Mouse (Mus musculus): ENCODE data around the gene Rnf20.
A peak's percentile ranks its signal among the peaks of the same experiment; 100 is the strongest.

Gene Rnf20

DNA sequence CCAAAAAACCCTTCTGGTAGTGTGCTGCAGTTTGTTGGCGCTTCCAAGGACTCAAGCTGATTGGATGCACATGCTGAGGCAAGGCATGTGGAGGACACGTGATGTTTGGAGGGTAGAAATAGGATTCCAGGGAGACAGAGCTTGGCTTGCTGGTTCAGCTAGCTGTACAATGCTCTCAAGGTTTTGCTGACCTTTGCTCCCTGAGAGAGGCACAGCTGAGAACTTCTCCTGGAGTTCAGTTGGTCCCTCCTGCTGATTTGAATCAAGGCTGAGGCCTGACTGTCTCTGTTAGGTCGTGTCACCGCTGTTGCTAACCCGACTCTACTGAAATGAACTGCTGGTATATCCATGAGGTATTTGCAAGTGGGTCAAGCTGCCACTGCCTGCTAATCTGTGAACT is 2.9 kb upstream of the Rnf20 start:
- TF ChIP-seq NANOG (IDR thresholded peaks at IDR 0.05; ENCODE audit: borderline replicate concordance, low read length) (no peak), POU5F1 (IDR thresholded peaks at IDR 0.05; ENCODE audit: borderline replicate concordance, low read length) (no peak), CTCF (conservative IDR thresholded peaks at IDR 0.05; ENCODE audit: low read length) (no peak)
- H3K27me3 ChIP-seq (ENCODE audit: insufficient read depth, low read length), result no peaks in the 10 kb centered on the region
- H3K9me3 ChIP-seq (ENCODE audit: low read length), result no peaks in the 10 kb centered on the region
- peaks cover 9% of the 10 kb centered on the region; the same call in 1 of the 2 replicates for H3K4me1 ChIP-seq (replicated peaks; ENCODE audit: low read depth, low read length)
- H3K4me3 ChIP-seq (replicated peaks; ENCODE audit: low read length), result no peak overlapping the region
- H3K36me3 ChIP-seq (ENCODE audit: insufficient read depth, low read length), result peaks cover 6% of the 10 kb centered on the region

DNA sequence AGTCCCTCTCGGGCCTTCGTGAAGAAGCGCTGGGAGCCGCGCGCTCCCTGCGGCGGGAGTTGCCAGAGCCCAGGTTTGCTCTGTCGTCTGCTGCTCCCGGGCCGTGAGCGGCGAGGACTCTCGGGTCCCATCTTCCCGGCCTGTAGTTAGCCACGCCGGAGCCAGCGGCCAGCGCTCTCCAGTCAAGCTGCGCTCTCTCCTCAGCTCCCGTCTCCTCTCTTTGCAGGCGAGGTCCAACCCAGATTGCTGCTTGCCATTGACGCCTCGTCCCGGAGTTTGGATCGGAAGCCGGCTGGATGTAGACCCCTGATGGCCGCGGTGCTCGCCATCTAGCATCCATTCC is 304 bp downstream of the Rnf20 start:
- Histone ChIP-seq H3K4me3 (replicated peaks; ENCODE audit: low read length) (peak overlapping the region; percentile 97), H3K27me3 (ENCODE audit: insufficient read depth, low read length) (no peaks in the 10 kb centered on the region), H3K4me1 (replicated peaks; ENCODE audit: low read depth, low read length) (peaks cover 9% of the 10 kb centered on the region; the same call in 1 of the 2 replicates), H3K36me3 (ENCODE audit: insufficient read depth, low read length) (peaks cover 38% of the 10 kb centered on the region), H3K9me3 (ENCODE audit: low read length) (no peaks in the 10 kb centered on the region)
- TF ChIP-seq POU5F1 (IDR thresholded peaks at IDR 0.05; ENCODE audit: borderline replicate concordance, low read length) (no peak), CTCF (conservative IDR thresholded peaks at IDR 0.05; ENCODE audit: low read length) (no peak), NANOG (IDR thresholded peaks at IDR 0.05; ENCODE audit: borderline replicate concordance, low read length) (no peak)

DNA sequence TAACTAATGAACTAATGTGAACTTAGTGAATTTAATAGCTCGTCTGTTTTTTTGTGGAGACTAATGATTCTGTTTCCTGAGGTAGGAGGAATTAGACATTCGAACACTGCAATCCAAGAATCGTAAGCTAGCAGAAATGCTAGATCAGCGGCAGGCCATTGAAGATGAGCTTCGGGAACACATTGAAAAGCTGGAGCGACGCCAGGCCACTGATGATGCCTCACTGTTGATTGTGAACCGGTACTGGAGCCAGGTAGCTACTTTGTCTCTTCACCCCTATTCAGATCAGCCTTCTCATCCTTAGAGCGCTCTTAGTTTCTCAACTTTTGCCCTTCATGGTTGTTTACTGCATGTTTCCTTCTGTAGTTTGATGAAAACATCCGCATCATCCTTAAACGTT is 6.0 kb downstream of the Rnf20 start:
- Histone ChIP-seq H3K9me3 (ENCODE audit: low read length) (no peaks in the 10 kb centered on the region), H3K4me3 (replicated peaks; ENCODE audit: low read length) (no peak overlapping the region), H3K4me1 (replicated peaks; ENCODE audit: low read depth, low read length) (peaks cover 4% of the 10 kb centered on the region; the same call in 1 of the 2 replicates), H3K36me3 (ENCODE audit: insufficient read depth, low read length) (peaks cover 79% of the 10 kb centered on the region), H3K27me3 (ENCODE audit: insufficient read depth, low read length) (no peaks in the 10 kb centered on the region)
- TF ChIP-seq CTCF (conservative IDR thresholded peaks at IDR 0.05; ENCODE audit: low read length), result no peak
- no peak for TF ChIP-seq NANOG (IDR thresholded peaks at IDR 0.05; ENCODE audit: borderline replicate concordance, low read length)
- TF ChIP-seq POU5F1 (IDR thresholded peaks at IDR 0.05; ENCODE audit: borderline replicate concordance, low read length), result no peak

DNA sequence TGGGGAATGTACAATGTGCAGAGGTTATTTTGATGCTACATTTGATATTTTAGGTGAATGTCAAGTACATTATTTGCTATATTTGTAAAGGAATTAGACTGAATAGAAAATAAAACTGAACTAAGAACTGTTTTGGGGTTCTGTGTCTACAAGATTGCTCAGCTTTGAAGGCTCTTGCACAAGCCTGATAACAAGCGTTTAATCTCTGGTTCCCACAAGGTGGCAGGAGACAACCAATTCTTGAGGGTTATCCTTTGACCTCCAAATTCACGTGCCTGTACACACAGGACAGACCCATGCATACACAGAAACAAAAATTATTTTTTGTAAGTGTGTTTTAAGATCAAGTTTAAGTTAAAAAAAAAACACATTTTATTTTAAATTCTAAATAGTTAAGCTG is 8.1 kb downstream of the Rnf20 start:
- no peak for TF ChIP-seq CTCF (conservative IDR thresholded peaks at IDR 0.05; ENCODE audit: low read length)
- no peak for TF ChIP-seq POU5F1 (IDR thresholded peaks at IDR 0.05; ENCODE audit: borderline replicate concordance, low read length)
- TF ChIP-seq NANOG (IDR thresholded peaks at IDR 0.05; ENCODE audit: borderline replicate concordance, low read length), result no peak
- Histone ChIP-seq H3K27me3 (ENCODE audit: insufficient read depth, low read length) (no peaks in the 10 kb centered on the region), H3K9me3 (ENCODE audit: low read length) (no peaks in the 10 kb centered on the region), H3K36me3 (ENCODE audit: insufficient read depth, low read length) (peaks cover 83% of the 10 kb centered on the region), H3K4me3 (replicated peaks; ENCODE audit: low read length) (no peak overlapping the region), H3K4me1 (replicated peaks; ENCODE audit: low read depth, low read length) (no peaks in the 10 kb centered on the region)

DNA sequence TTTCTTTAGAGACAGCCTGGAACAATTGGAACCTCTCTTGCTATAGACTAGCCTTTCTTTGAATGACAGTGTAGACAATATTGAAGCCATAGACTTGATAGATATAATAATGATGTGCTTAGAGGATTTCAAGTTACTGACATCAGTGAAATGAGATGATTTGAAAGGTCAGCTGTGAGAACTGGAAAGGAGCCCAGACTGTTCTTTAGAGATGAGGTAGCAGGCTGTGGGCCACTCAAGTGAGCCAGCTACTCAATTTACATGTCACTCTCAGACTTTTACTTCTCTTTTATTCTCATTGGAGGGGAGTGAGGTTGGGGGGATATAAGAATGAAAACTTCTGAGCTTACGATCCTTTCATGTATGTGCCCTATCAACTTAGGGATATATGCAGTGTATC is 27.6 kb downstream of the Rnf20 start:
- Histone ChIP-seq H3K9me3 (ENCODE audit: low read length) (no peaks in the 10 kb centered on the region), H3K36me3 (ENCODE audit: insufficient read depth, low read length) (peaks cover 73% of the 10 kb centered on the region), H3K27me3 (ENCODE audit: insufficient read depth, low read length) (no peaks in the 10 kb centered on the region), H3K4me1 (replicated peaks; ENCODE audit: low read depth, low read length) (no peaks in the 10 kb centered on the region), H3K4me3 (replicated peaks; ENCODE audit: low read length) (no peak overlapping the region)
- no peak for TF ChIP-seq POU5F1 (IDR thresholded peaks at IDR 0.05; ENCODE audit: borderline replicate concordance, low read length)

DNA sequence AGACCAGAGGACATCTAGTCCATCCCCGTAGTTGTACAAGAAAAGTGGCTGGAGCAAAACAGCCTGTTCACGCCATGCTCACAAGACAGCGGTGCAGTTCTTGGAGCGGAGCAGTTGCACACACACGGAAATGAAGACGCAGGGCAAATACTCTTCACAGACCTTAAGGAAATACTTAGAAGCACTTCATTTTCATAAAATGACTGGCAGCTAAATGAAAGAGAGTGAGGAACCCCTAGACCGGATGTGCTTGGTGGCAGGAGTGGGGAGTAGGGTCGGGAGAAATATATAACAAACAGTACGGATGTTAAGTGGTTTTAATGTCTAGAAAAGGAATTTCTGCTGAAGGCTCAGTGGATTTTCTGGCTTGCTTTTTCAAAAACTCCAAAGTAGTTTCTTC is 29.9 kb downstream of the Rnf20 start:
- no peaks in the 10 kb centered on the region for H3K4me1 ChIP-seq (replicated peaks; ENCODE audit: low read depth, low read length)
- no peak overlapping the region for H3K4me3 ChIP-seq (replicated peaks; ENCODE audit: low read length)
- TF ChIP-seq NANOG (IDR thresholded peaks at IDR 0.05; ENCODE audit: borderline replicate concordance, low read length) (no peak), CTCF (conservative IDR thresholded peaks at IDR 0.05; ENCODE audit: low read length) (no peak), POU5F1 (IDR thresholded peaks at IDR 0.05; ENCODE audit: borderline replicate concordance, low read length) (no peak)
- no peaks in the 10 kb centered on the region for H3K9me3 ChIP-seq (ENCODE audit: low read length)
- no peaks in the 10 kb centered on the region for H3K27me3 ChIP-seq (ENCODE audit: insufficient read depth, low read length)
- peaks cover 54% of the 10 kb centered on the region for H3K36me3 ChIP-seq (ENCODE audit: insufficient read depth, low read length)

DNA sequence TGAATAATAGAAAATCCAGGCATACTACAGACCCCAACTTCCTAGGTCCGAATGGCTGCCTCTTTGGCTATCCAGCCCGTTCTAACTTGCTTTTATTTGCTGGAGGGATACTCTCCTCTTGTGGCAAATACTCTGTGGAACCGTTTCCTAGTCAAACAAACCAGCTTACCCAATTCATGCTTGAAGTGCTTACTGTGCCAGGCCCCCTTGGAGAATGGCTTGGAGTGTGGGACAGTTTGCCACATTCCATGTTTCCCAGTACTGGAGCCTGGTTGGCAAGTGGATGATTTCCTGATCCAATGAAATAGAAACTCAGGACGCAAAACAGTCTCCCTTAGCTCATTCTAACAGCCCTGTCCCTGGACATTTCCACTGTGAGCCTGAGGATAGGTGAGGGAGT is 30.4 kb downstream of the Rnf20 start:
- Histone ChIP-seq H3K4me3 (replicated peaks; ENCODE audit: low read length) (no peak overlapping the region), H3K36me3 (ENCODE audit: insufficient read depth, low read length) (peaks cover 48% of the 10 kb centered on the region), H3K9me3 (ENCODE audit: low read length) (no peaks in the 10 kb centered on the region), H3K4me1 (replicated peaks; ENCODE audit: low read depth, low read length) (no peaks in the 10 kb centered on the region), H3K27me3 (ENCODE audit: insufficient read depth, low read length) (no peaks in the 10 kb centered on the region)
- TF ChIP-seq CTCF (conservative IDR thresholded peaks at IDR 0.05; ENCODE audit: low read length), result no peak
- no peak for TF ChIP-seq NANOG (IDR thresholded peaks at IDR 0.05; ENCODE audit: borderline replicate concordance, low read length)
- no peak for TF ChIP-seq POU5F1 (IDR thresholded peaks at IDR 0.05; ENCODE audit: borderline replicate concordance, low read length)

DNA sequence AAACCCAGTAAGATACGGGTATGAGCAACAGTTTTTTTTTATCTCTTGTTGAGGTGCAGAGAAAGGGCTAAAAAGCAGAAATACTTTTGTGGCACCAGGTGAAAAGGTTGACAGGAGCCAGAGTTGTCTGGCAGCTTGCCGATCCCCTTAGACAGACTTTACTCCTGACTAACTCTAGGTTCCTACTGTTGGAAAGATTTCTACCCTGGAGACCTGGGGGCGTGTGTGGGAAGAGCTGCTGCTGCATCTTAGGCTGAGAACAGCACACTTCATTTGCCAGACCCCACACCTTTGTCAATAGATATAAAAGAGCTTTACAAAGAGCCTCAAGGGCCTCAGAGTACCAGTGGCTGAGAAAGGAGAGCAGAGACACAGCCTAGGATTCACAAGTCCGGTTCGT is 33.0 kb downstream of the Rnf20 start:
- H3K4me1 ChIP-seq (replicated peaks; ENCODE audit: low read depth, low read length), result no peaks in the 10 kb centered on the region
- H3K4me3 ChIP-seq (replicated peaks; ENCODE audit: low read length), result no peak overlapping the region
- no peak for TF ChIP-seq POU5F1 (IDR thresholded peaks at IDR 0.05; ENCODE audit: borderline replicate concordance, low read length)
- no peak for TF ChIP-seq CTCF (conservative IDR thresholded peaks at IDR 0.05; ENCODE audit: low read length)
- no peak for TF ChIP-seq NANOG (IDR thresholded peaks at IDR 0.05; ENCODE audit: borderline replicate concordance, low read length)
- no peaks in the 10 kb centered on the region for H3K27me3 ChIP-seq (ENCODE audit: insufficient read depth, low read length)
- no peaks in the 10 kb centered on the region for H3K9me3 ChIP-seq (ENCODE audit: low read length)
- H3K36me3 ChIP-seq (ENCODE audit: insufficient read depth, low read length), result peaks cover 24% of the 10 kb centered on the region

DNA sequence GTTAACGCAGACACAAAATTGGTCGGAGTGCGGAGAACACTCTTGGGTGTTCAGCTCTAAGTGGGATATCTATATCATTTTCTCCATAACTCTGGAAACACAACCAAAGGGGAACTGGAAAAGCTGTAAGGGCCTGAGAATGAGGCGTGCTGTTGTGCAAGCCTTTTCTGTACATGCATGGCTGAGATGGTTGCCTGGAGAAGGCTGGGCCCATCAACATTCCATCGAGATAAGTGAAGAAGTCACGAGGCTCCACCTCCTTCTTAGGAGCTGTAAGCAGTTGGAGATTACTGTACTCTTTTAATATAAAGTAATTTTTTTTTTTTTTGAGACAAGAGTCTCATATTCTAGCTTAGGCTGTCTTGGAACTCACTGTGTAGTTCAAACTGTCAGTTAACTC is 44.3 kb downstream of the Rnf20 start:
- H3K36me3 ChIP-seq (ENCODE audit: insufficient read depth, low read length), result no peaks in the 10 kb centered on the region
- H3K4me1 ChIP-seq (replicated peaks; ENCODE audit: low read depth, low read length), result no peaks in the 10 kb centered on the region
- TF ChIP-seq NANOG (IDR thresholded peaks at IDR 0.05; ENCODE audit: borderline replicate concordance, low read length), result no peak
- TF ChIP-seq CTCF (conservative IDR thresholded peaks at IDR 0.05; ENCODE audit: low read length), result no peak
- no peak for TF ChIP-seq POU5F1 (IDR thresholded peaks at IDR 0.05; ENCODE audit: borderline replicate concordance, low read length)
- no peaks in the 10 kb centered on the region for H3K27me3 ChIP-seq (ENCODE audit: insufficient read depth, low read length)
- H3K9me3 ChIP-seq (ENCODE audit: low read length), result no peaks in the 10 kb centered on the region
- no peak overlapping the region for H3K4me3 ChIP-seq (replicated peaks; ENCODE audit: low read length)
